Mouse (Mus musculus) fat pad, adult 2 months (tissue): Measurements from ENCODE around the gene 2010111I01Rik.

Source experiments
- DNase-seq: peaks from one replicate; pipeline ENCODE4 v3.0.0-alpha.2; 2011; ENCODE audit warnings: low read depth, low spot score; ENCODE audit errors: extremely low read depth

Gene 2010111I01Rik

GRCm38 (mm10) chr13:63023243-63024217, 58.8 kb downstream of the 2010111I01Rik start:
- DNase-seq = no peak

- no peak for DNase-seq
Observed at GRCm38 (mm10) chr13:63030023-63030422, 65.3 kb downstream of the 2010111I01Rik start.

GRCm38 (mm10) chr13:63031244-63031643, 66.6 kb downstream of the 2010111I01Rik start:
- no peak for DNase-seq

DNA sequence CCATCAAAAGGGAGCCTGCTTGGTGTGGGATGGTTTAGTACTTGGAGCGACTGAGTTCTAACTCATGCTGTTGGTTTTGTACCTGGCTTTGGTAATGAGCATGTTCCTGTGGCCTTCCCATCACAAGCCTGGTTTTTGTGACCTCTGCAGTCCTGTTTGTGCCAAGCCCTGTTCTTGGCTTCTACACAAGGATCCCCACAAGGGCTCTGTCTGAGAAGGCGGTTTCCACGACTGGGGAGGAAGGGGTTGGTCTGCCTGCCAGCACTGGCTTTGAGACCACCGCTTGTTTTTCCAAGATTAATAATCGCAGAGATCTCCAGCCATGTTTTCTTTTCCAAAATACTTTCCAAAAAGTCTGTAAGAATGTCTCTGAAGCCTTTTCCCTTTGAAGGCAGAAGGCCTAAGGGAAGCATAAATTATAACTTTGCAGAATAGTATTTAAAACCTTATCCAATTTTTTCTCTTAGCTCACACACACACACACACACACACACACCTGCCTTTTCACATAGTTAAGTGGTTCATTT, 67.7 kb downstream of the 2010111I01Rik start:
- no peak for DNase-seq

DNA sequence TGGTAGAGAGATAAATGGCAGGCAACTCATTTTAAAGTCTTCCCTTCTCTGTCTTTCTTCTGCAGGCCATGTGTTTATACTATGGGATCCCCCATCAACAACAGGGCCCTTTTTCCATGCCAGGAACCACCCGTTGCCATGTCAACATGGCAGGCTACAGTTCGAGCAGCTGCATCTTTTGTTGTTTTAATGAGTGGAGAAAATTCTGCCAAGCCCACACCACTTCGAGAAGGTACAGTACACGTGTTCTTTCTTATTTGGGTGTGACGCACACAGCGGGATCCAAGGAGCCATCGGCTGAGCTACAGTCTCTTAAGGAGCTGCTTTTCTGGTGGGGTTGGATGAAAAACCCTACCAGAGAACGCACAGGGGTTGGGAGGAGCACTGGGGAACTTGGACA, 68.3 kb downstream of the 2010111I01Rik start:
- no peak for DNase-seq

- no peak for DNase-seq
Observed at GRCm38 (mm10) chr13:63033364-63033763, 68.7 kb downstream of the 2010111I01Rik start.

- no peak for DNase-seq
Observed at GRCm38 (mm10) chr13:63034666-63035065, 70.0 kb downstream of the 2010111I01Rik start.

DNA sequence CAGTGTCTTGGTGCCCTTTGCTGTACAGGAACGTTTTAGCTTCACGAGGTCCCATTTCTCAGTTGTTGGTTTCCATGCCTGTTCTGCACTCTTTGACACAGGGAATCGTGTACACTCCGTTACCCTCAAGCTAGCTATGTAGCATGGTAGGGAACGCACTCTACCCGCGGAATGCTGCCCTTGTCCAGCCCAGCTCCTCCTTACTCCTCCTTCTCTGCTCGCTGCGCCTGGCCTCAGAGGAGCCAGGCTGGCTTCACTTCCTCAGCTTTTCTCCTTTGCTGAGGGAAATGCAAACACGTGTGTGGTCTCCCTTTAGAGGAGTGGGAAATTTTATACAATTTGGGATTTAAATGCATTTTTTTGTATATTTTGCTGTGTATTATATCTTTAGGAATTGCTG, 73.2 kb downstream of the 2010111I01Rik start:
- no peak for DNase-seq

DNA sequence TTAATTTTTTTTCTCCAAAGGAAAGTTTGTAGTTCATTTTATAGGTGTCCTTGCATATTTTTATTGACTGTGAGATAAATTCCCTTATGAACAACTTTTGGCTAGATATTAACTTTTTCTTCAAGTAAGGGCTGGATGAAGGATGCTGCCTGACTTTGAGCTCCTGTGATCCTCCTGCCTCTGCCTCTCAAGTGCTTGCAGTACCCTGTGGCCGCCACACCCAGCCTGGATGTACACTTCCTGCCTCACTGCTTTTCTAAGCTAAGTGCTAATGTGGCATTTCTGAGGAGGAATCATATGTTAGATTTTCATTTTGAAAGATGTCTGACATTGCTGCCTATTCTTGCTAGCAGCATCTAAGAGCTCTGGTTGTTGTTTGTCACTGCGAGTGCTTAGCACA, 73.7 kb downstream of the 2010111I01Rik start:
- DNase-seq = no peak

- DNase-seq = no peak
Observed at GRCm38 (mm10) chr13:63038871-63039270, 74.2 kb downstream of the 2010111I01Rik start.

- DNase-seq = no peak
Observed at GRCm38 (mm10) chr13:63039326-63039725, 74.6 kb downstream of the 2010111I01Rik start.

GRCm38 (mm10) chr13:63039848-63040247, 75.2 kb downstream of the 2010111I01Rik start:
- DNase-seq = no peak

DNA sequence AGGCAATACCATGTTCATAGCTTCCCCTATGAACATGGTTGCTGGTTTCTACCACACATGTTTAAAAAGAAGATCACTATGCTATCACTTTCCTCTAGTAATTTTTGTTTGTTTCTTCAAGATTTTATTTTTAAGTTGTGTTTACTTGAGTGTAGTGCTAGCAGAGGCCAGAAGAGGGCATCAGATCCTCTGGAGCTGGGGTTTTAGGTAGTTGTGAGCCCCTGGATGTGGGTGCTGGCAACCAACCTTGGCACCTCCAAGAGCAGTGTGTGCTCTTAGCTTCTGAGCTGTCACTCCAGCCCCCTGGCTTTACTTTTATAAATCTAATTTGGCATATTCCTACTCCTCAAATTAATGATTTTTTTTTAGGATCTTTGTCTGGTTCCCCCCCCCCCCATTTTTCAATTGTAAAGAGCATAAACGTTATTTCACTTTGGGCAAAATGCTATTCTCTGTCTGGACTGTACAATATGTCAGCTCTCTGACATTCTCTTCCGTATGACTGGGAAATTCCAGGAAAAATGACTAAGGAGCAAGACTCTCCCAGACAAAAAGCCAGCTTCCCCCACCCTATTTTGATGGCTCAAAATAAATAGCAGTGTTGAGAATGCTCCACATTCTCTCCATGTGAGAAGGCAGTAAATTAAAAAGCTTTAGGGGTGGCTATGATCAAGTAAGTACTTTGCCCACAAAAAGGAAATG, 81.0 kb downstream of the 2010111I01Rik start:
- no peak for DNase-seq

- DNase-seq = no peak
Observed at GRCm38 (mm10) chr13:63046206-63047020, 81.7 kb downstream of the 2010111I01Rik start.

GRCm38 (mm10) chr13:63063706-63064105, 99.0 kb downstream of the 2010111I01Rik start:
- DNase-seq = no peak

GRCm38 (mm10) chr13:63066607-63067006, 101.9 kb downstream of the 2010111I01Rik start:
- DNase-seq = no peak

DNA sequence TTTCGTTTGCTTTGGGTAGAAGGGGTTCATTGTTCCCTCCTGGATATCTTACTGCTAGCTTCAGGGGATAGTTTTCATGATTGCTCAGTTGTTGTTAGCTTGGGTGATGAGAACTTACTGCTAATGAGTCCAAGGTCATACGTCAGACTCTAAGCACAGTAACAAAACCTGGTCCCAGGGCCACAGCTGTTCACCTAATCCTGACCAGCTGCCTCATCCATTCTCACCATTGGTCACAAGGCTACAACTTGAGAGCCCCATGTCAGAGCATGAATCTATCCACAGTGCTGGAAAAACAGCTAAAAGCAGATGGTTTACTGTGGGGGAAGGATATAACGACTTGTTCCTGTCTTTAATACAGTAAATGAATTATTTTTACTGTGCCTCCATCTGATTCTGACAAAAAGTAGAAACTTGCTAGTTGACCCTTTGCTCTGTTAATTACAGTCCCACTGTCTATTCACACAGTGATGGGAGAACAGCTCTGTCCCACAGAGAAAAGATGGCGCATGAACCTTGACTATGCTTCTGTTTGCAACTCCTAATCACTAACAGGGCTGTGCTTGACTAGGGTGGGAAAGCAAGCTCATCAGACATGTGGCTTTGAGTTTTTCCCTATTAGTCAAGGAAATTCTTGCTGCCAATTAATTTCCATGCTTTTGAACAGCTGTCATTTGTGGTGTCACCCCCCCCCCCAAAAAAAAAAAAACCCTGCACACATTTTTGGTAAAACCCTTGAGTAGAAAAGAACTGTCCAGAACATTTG, 103.9 kb downstream of the 2010111I01Rik start:
- no peak for DNase-seq

DNA sequence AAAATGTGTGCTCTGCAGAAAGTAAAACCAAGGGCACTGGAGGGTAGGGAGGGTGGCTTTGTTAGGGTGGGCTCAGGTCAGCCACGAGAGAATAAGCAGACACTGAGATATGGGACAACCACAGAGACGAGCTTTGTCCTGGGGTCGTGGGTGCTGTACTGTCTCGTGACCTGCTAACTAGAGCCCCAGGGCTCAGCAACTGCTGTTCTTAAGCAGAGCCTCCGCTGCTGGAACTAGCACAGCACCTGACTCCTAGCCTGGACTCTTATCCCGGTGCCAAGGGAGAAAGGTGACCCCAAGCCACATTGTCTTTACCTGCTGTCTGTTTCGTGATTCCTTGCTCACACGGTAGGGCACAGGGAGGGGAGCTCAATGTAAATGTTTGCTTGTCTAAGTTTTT, 107.2 kb downstream of the 2010111I01Rik start:
- peak; percentile 8 for DNase-seq

DNA sequence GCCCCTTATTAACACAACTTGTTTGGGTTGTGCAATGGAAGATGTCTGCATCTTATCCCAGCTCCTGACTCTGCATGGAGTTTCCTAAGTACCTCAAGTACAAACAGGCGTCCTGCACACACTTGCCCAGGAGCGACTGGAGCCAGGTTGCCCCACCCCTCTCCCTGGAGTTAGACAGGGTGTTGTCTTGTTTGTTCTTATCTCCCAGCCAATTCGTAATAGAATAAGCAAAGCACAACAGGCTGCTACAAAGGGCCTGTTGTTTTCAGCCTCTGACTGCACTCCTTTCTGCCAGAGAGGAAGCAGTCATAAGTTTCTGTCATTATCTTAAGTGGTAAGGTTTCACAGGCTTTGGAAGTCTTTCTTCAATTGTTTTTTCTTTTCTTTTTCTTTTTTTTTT, 107.7 kb downstream of the 2010111I01Rik start:
- DNase-seq = peak; percentile 67
